Mouse (Mus musculus): Measurements from ENCODE around the gene Tmem129.

DNA sequence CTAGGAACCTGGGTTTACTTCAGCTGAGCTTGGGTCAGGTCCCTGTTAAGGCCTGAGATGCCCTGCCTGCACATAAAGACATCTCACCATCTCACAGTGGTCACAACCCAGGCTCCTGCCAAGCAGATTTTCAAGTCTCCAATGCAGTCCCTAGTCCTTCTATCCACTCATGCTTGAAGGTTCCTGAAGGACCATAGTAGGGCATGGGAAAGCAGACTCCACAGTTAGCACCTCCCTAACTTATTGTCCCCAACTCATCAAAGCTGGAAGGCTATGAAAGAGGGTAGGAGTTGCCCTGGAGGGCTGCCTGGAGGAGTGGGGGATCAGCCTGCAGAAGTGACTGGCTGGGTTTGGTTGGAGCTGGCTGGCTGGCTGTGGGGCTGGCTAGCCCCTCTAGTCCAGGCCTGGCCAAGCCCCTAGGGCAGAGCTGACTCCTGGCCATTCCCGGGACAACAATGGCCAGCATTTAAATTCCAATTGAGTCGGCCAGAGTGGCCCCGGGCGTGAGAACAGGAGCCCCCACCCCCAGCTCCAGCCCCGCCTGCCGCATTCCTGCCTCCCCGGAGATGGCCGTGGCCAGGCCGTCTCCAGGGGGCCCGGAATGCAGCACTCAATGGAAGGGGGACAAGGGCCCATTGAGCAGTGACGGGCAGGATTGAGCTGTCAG lies 46.9 kb upstream of the Tmem129 start:
- TF ChIP-seq FLI1 (IDR thresholded peaks at IDR 0.05; ENCODE audit: low read length) (no peak), GATA1 (IDR thresholded peaks at IDR 0.05; ENCODE audit: borderline replicate concordance, low read length) (no peak)

Data from megakaryocyte, embryonic 14.5 days (primary cell).